ENCODE assay signal across 23 mouse cellular contexts in the genomic region with DNA sequence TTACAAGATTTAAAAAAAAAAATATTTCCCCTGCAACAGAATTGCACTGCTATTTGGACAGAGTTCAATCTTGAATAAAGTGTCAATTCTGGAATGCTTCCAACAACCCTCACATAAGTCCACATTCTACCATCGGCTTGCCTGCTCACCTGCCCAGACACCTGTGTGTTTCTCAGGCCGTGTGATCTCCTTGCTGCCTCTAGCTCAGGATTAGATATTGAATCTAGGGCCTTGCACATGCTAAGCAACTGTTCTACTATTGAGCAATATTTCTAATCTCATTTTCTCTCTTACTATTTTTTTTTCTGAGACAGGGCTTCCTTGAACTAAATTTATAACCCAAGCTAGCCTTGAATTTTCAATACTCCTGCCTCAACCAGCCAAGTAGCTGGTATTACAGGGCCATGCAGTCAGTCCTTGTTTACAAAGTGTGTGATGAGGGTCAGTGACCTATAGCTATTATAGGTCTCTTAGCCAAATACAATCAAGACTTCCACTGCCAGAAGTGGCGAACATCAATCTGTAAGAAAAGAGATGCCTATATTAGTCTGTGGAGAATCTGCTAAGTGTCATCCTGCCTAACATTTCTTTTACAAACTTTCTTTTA. TPM values are rescaled to one million over a fixed set of nuclear protein-coding genes. Genes with fewer than 3 reads are reported as not detected.
A peak's percentile ranks its signal among the peaks of the same experiment; 100 is the strongest.
DNase-seq lines count a peak whose midpoint lies in the region; ATAC-seq and TF ChIP-seq lines count a peak whose summit lies in the region.
"Had no signal": no experiment of that assay in that cellular context is flagged by ENCODE, and none has a peak within 500 bp of the region (broad histone marks: within the 10 kb centered on the region; RNA-seq: fewer than 3 reads in every experiment).

No protein-coding gene starts in this region.

- no peaks in the 10 kb centered on the region for H3K27me3 ChIP-seq in heart, embryonic 11.5 days (ENCODE audit: control insufficient read depth, insufficient read depth, low read length)
- no peaks in the 10 kb centered on the region for H3K27me3 ChIP-seq in liver, adult 2 months (ENCODE audit: control insufficient read depth, insufficient read depth, low read length)
- H3K27me3 ChIP-seq in liver, embryonic 12.5 days (replicated peaks) = no peaks in the 10 kb centered on the region
- H3K27me3 ChIP-seq in stomach, embryonic 15.5 days (replicated peaks) = no peaks in the 10 kb centered on the region
- H3K27me3 ChIP-seq in stomach, postnatal 0 days (ENCODE audit: control insufficient read depth, insufficient read depth, low read length) = no peaks in the 10 kb centered on the region
- H3K27me3 ChIP-seq: CH12.LX; forebrain, embryonic 13.5 days; heart, embryonic 13.5 days; hindbrain, embryonic 15.5 days had no signal

- TF ChIP-seq EP300 in stomach, postnatal 0 days (optimal IDR thresholded peaks at IDR 0.05) = no peak

- H3K9ac ChIP-seq in heart, embryonic 11.5 days (ENCODE audit: low read depth, low read length) = no peak overlapping the region
- no peak overlapping the region for H3K9ac ChIP-seq in liver, adult 2 months (ENCODE audit: low read depth, low read length)
- H3K9ac ChIP-seq in liver, embryonic 12.5 days = no peak overlapping the region
- no peak overlapping the region for H3K9ac ChIP-seq in stomach, embryonic 15.5 days
- no peak overlapping the region for H3K9ac ChIP-seq in stomach, postnatal 0 days (ENCODE audit: low read length)
- H3K9ac ChIP-seq: forebrain, embryonic 13.5 days; forebrain, postnatal 0 days; heart, embryonic 13.5 days; hindbrain, embryonic 15.5 days had no signal

- no peak overlapping the region for H3K4me2 ChIP-seq in heart, embryonic 11.5 days
- H3K4me2 ChIP-seq in liver, embryonic 12.5 days = no peak overlapping the region
- no peak overlapping the region for H3K4me2 ChIP-seq in stomach, embryonic 15.5 days
- no peak overlapping the region for H3K4me2 ChIP-seq in stomach, postnatal 0 days (replicated peaks; ENCODE audit: low read depth)
- H3K4me2 ChIP-seq: forebrain, embryonic 13.5 days; heart, embryonic 13.5 days; hindbrain, embryonic 15.5 days had no signal

- no peak overlapping the region for H3K4me3 ChIP-seq in heart, embryonic 11.5 days (ENCODE audit: low read depth, low read length)
- H3K4me3 ChIP-seq in liver, adult 2 months (ENCODE audit: insufficient read depth, low read depth, low read length) = no peak overlapping the region
- H3K4me3 ChIP-seq in liver, embryonic 12.5 days = no peak overlapping the region
- no peak overlapping the region for H3K4me3 ChIP-seq in stomach, embryonic 15.5 days (replicated peaks)
- no peak overlapping the region for H3K4me3 ChIP-seq in stomach, postnatal 0 days (ENCODE audit: low read depth, low read length)
- H3K4me3 ChIP-seq: embryonic facial prominence, embryonic 10.5 days; forebrain, embryonic 13.5 days; heart, embryonic 13.5 days; hindbrain, embryonic 15.5 days had no signal

- H3K9me3 ChIP-seq in heart, embryonic 11.5 days (replicated peaks; ENCODE audit: control insufficient read depth, low read length) = no peaks in the 10 kb centered on the region
- no peaks in the 10 kb centered on the region for H3K9me3 ChIP-seq in liver, embryonic 12.5 days (replicated peaks)
- no peaks in the 10 kb centered on the region for H3K9me3 ChIP-seq in stomach, embryonic 15.5 days
- H3K9me3 ChIP-seq in stomach, postnatal 0 days (ENCODE audit: control insufficient read depth, low read length) = no peaks in the 10 kb centered on the region
- H3K9me3 ChIP-seq: embryonic facial prominence, embryonic 10.5 days; forebrain, embryonic 13.5 days; heart, embryonic 13.5 days; hindbrain, embryonic 15.5 days had no signal

- no peak for ATAC-seq in heart, embryonic 11.5 days (replicated peaks; ENCODE audit: insufficient number of reproducible peaks, low FRiP score, low TSS enrichment)
- ATAC-seq in liver, embryonic 12.5 days = no peak
- ATAC-seq in stomach, embryonic 15.5 days (ENCODE audit: insufficient read depth, low FRiP score, low read depth) = peak; percentile 60; the same call in 1 of the 2 replicates
- ATAC-seq in stomach, postnatal 0 days (ENCODE audit: low FRiP score, low TSS enrichment) = no peak
- ATAC-seq: forebrain, embryonic 13.5 days; forebrain, postnatal 0 days had no signal

- no peaks in the 10 kb centered on the region for H3K36me3 ChIP-seq in heart, embryonic 11.5 days (ENCODE audit: control insufficient read depth, insufficient read depth, low read length)
- H3K36me3 ChIP-seq in liver, adult 2 months (ENCODE audit: control insufficient read depth, insufficient read depth, low read length) = no peaks in the 10 kb centered on the region
- no peaks in the 10 kb centered on the region for H3K36me3 ChIP-seq in liver, embryonic 12.5 days
- H3K36me3 ChIP-seq in stomach, embryonic 15.5 days = no peaks in the 10 kb centered on the region
- H3K36me3 ChIP-seq in stomach, postnatal 0 days (ENCODE audit: control insufficient read depth, insufficient read depth, low read length) = no peaks in the 10 kb centered on the region
- H3K36me3 ChIP-seq: embryonic facial prominence, embryonic 10.5 days; heart, embryonic 13.5 days; hindbrain, embryonic 15.5 days had no signal

- no peaks in the 10 kb centered on the region for H3K79me2 ChIP-seq in liver, adult 2 months (ENCODE audit: control insufficient read depth, insufficient read depth, low read length)

- no peaks in the 10 kb centered on the region for H3K4me1 ChIP-seq in heart, embryonic 11.5 days (ENCODE audit: control insufficient read depth, insufficient read depth, low read length)
- peaks cover 15% of the 10 kb centered on the region for H3K4me1 ChIP-seq in liver, adult 2 months (ENCODE audit: control insufficient read depth, insufficient read depth, low read length)
- H3K4me1 ChIP-seq in liver, embryonic 12.5 days = no peaks in the 10 kb centered on the region
- no peaks in the 10 kb centered on the region for H3K4me1 ChIP-seq in stomach, embryonic 15.5 days
- no peaks in the 10 kb centered on the region for H3K4me1 ChIP-seq in stomach, postnatal 0 days (replicated peaks; ENCODE audit: control insufficient read depth, insufficient read depth)
- H3K4me1 ChIP-seq: embryonic facial prominence, embryonic 10.5 days; forebrain, embryonic 13.5 days; heart, embryonic 13.5 days; hindbrain, embryonic 15.5 days had no signal

- WGBS in heart, embryonic 11.5 days (ENCODE audit: insufficient replicate concordance) = 76% methylated on average over 3 of the region's 3 CpGs
- WGBS in liver, adult 2 months = 30% methylated on average over 3 of the region's 3 CpGs
- WGBS in liver, embryonic 12.5 days (ENCODE audit: insufficient replicate concordance) = 65% methylated on average over 3 of the region's 3 CpGs
- 39% methylated on average over 3 of the region's 3 CpGs for WGBS in stomach, embryonic 15.5 days
- WGBS in stomach, postnatal 0 days = 26% methylated on average over 3 of the region's 3 CpGs

- no peak for TF ChIP-seq POLR2A in liver, adult 2 months (IDR thresholded peaks at IDR 0.05; ENCODE audit: extremely low read depth, insufficient read depth, low read length)

- no peak overlapping the region for H3K27ac ChIP-seq in heart, embryonic 11.5 days (ENCODE audit: low read depth, low read length)
- H3K27ac ChIP-seq in liver, adult 2 months (replicated peaks; ENCODE audit: insufficient read depth, low read depth, low read length) = no peak overlapping the region
- no peak overlapping the region for H3K27ac ChIP-seq in liver, embryonic 12.5 days
- no peak overlapping the region for H3K27ac ChIP-seq in stomach, embryonic 15.5 days
- no peak overlapping the region for H3K27ac ChIP-seq in stomach, postnatal 0 days (replicated peaks)
- H3K27ac ChIP-seq: embryonic facial prominence, embryonic 10.5 days; forebrain, embryonic 13.5 days; heart, embryonic 13.5 days; hindbrain, embryonic 15.5 days had no signal

- peak; percentile 31 for DNase-seq in heart, adult 11 months
- DNase-seq in liver, adult 2 months (ENCODE audit: extremely low read depth, low read depth, low spot score) = peak; percentile 28
- DNase-seq in stomach, postnatal 0 days (ENCODE audit: low spot score) = no peak
- DNase-seq in urinary bladder, postnatal 4 days (ENCODE audit: low spot score in 2 of 2) = no peak
- DNase-seq: cerebellum, adult 2 months; cerebellum, postnatal 10 days; forebrain, postnatal 0 days; gastrocnemius, postnatal 14 days; heart, postnatal 36 days had no signal

- no peak for TF ChIP-seq CTCF in liver, adult 2 months (IDR thresholded peaks at IDR 0.05; ENCODE audit: low read depth, low read length)
- no peak for TF ChIP-seq CTCF in stomach, postnatal 0 days (IDR thresholded peaks at IDR 0.05; ENCODE audit: low read depth)

RNA-seq across cellular contexts. Expression of a gene that starts 23.0 kb away (rescaled TPM):
- not detected in 2 replicates for polyA plus RNA-seq in heart, embryonic 11.5 days (2014; fragmentation: Nextera tagmentation; extraction: Ambion mirVana)
- total RNA-seq in liver, adult 2 months (2014; rRNA removed) = 234 and 301 TPM in 2 replicates
- 73.2 and 89.2 TPM in 2 replicates for polyA plus RNA-seq in liver, adult 2 months (2012; rRNA removed)
- 0.19 and 0.36 TPM in 2 replicates for polyA plus RNA-seq in liver, embryonic 12.5 days (2016; fragmentation: Nextera tagmentation; extraction: Ambion mirVana)
- polyA plus RNA-seq in stomach, embryonic 15.5 days (2015; fragmentation: Nextera tagmentation; extraction: Ambion mirVana) = 0.32 and 0.44 TPM in 2 replicates
- 1.4 and 1.5 TPM in 2 replicates for polyA plus RNA-seq in stomach, postnatal 0 days (2015; fragmentation: Nextera tagmentation; extraction: Ambion mirVana)
- total RNA-seq: CH12.LX; forebrain, postnatal 0 days; gastrocnemius, adult 18-20 months; gastrocnemius, postnatal 14 days; heart, adult 8-10 months; heart, postnatal 36 days had no signal
- polyA plus RNA-seq: cerebellum, adult 2 months; embryonic facial prominence, embryonic 10.5 days; embryonic facial prominence, embryonic 14.5 days; forebrain, embryonic 13.5 days; forebrain, postnatal 0 days; gonadal fat pad, adult 2 months; heart, embryonic 13.5 days; heart, postnatal 0 days; hindbrain, embryonic 11.5 days; hindbrain, embryonic 15.5 days had no signal

Comparison
In these comparisons a context has a peak if more than half of its experiments do, and no peak if none do; other contexts are left out.
1. RNA of a gene that starts 23.0 kb away (polyA plus RNA-seq): 73.2 to 89.2 TPM in liver, adult 2 months; 1.4 to 1.5 TPM in stomach, postnatal 0 days, 0.32 to 0.44 TPM in stomach, embryonic 15.5 days, 0.19 to 0.36 TPM in liver, embryonic 12.5 days and not detected in heart, embryonic 11.5 days; every median in the first group is over 10 times any median in the second.
2. DNase-seq: peak in heart, adult 11 months (single experiment) and liver, adult 2 months (single experiment); none in stomach, postnatal 0 days (single experiment) and urinary bladder, postnatal 4 days (0 of 2).